Mouse (Mus musculus) stomach, embryonic 15.5 days (tissue): ENCODE data around the gene Dnm3. TPM values are rescaled to one million over a fixed set of nuclear protein-coding genes. Genes with fewer than 3 reads are reported as not detected.

ENCODE experiments used
- ATAC-seq: fragments of 200-750 bp; cut with Nextera tagmentation; 2 replicates; pipeline ENCODE4 v1.8.0; 2017; ENCODE audit warnings: low read depth, moderate number of reproducible peaks, moderate TSS enrichment; ENCODE audit not compliant: insufficient read depth, low FRiP score
- H3K27ac ChIP-seq: fragments of 300-500 bp; sonication (generic); 2 replicates; pipeline ENCODE4 v1.5.1; 2015; ENCODE audit warnings: mild to moderate bottlenecking, inconsistent platforms
- H3K27me3 ChIP-seq: fragments of 300-500 bp; sonication (generic); replicated peaks from 2 replicates; pipeline ENCODE4 v1.6.1; 2015; ENCODE audit warnings: inconsistent platforms
- H3K36me3 ChIP-seq: fragments of 300-500 bp; sonication (generic); 2 replicates; pipeline ENCODE4 v1.6.1; 2015; ENCODE audit warnings: inconsistent platforms
- H3K4me1 ChIP-seq: fragments of 300-500 bp; sonication (generic); 2 replicates; pipeline ENCODE4 v1.6.1; 2015; ENCODE audit warnings: inconsistent platforms
- H3K4me2 ChIP-seq: fragments of 300-500 bp; sonication (generic); 2 replicates; pipeline ENCODE4 v1.6.1; 2015; ENCODE audit warnings: mild to moderate bottlenecking, inconsistent platforms
- H3K4me3 ChIP-seq: fragments of 300-500 bp; sonication (generic); replicated peaks from 2 replicates; pipeline ENCODE4 v1.5.1; 2015; ENCODE audit warnings: inconsistent platforms
- H3K9ac ChIP-seq: fragments of 300-500 bp; sonication (generic); 2 replicates; pipeline ENCODE4 v1.6.1; 2015; ENCODE audit warnings: inconsistent platforms
- H3K9me3 ChIP-seq: fragments of 300-500 bp; sonication (generic); 2 replicates; pipeline ENCODE4 v1.6.1; 2016; ENCODE audit warnings: inconsistent platforms
- WGBS: fragments of 180-500 bp; shearing (Covaris S2); methylation state at CpG from one replicate; pipeline ENCODE4 v1.1.7; 2015; 5-methylcytosine and 5-hydroxymethylcytosine counted together
- polyA plus RNA-seq: library from polyadenylated mRNA; unstranded; fragments of >200 nt; fragmentation: Nextera tagmentation; extraction: Ambion mirVana; gene quantifications from 2 replicates; pipeline ENCODE4 v1.2.1, GENCODE M21; 2015

The Dnm3 gene
- polyA plus RNA-seq, 1 experiment from 2014 or later, result 6.0 TPM

DNA sequence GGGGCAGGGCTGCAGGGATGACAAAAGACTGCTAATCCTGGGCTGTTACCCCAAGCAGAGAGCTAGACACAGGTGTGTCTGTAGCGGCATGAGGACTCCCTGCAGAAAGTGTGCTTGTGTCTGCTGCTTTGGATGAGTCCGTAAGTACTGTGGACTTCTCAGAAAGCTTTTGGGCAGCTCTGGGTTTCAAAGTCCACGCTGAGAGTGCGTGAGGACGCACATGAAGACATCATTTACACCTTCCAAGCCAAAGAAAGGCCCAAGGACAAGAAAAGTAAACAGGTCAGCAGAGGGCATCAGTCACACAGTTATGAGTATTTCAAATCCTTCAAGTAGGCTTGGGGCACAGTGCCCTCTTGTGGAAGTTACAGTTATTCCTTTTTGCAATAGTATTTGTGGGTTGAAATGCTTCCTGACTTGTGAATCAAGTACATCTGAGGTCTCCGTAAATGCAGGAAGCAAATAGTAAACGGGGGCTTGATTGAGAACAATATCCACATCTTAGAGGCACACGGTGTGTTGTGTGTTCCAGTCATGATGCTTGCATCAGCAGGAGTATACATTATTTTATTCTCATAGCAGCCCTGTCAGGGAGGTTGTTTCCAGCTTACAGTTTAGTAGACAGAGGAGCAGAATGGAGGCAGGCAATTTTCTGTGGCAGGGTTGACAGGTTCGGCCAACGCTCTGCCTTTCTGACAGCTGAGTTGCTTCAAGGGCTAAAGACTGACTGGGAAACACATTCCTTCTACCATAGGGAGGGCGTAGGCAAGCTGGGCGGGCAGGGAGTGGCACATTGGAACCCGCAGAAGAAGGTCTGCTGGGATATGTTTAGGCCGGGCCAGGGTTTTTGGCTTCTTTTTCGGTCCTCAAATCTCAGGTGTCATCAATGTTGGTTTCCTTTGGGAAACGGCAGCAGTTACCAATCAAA is 501.3 kb downstream of the Dnm3 start:
- Histone ChIP-seq H3K9me3 (no peaks in the 10 kb centered on the region), H3K27me3 (no peaks in the 10 kb centered on the region), H3K9ac (no peak overlapping the region), H3K4me1 (peaks cover 17% of the 10 kb centered on the region), H3K36me3 (no peaks in the 10 kb centered on the region), H3K4me3 (no peak overlapping the region), H3K27ac (peak overlapping the region; percentile 8; the same call in 1 of the 2 replicates), H3K4me2 (peak overlapping the region; percentile 29; the same call in 1 of the 2 replicates)
- 39% methylated on average over 16 of the region's 16 CpGs for WGBS
- peak; percentile 59 for ATAC-seq

DNA sequence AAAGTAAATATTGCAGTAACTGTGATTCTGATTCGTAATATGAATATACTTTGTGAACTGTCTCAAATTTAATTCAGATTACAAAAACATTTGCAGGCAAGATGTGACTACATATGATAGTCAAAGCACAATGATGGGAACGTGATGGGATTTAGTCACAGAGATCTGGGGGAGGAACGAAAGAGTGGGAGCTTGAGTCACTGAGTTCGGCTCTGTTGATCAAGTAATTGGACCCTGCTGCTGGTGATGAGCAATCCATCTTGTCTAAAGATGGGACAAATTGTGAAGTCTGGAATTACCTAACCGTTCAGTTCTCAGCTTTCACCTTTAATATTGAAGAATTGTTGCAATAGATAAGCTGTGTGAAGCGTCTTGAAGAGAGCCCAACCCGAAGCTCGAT is 505.6 kb downstream of the Dnm3 start:
- Histone ChIP-seq H3K4me3 (no peak overlapping the region), H3K4me2 (no peak overlapping the region), H3K4me1 (peaks cover 17% of the 10 kb centered on the region), H3K9ac (no peak overlapping the region), H3K27ac (no peak overlapping the region), H3K9me3 (no peaks in the 10 kb centered on the region), H3K27me3 (no peaks in the 10 kb centered on the region), H3K36me3 (no peaks in the 10 kb centered on the region)
- WGBS, result 84% methylated on average over 8 of the region's 8 CpGs
- no peak for ATAC-seq

DNA sequence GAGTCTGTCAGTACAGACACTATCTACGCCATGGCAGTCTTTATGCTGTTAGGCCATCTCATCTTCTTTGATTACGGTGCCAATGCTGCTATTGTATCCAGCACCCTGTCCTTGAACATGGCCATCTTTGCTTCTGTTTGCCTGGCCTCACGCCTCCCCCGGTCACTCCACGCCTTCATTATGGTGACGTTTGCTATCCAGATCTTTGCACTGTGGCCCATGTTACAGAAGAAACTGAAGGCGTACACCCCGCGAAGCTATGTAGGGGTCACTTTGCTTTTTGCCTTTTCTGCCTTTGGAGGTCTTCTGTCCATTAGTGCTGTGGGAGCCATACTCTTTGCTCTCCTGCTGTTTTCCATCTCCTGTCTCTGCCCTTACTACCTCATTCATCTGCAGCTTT is 507.0 kb downstream of the Dnm3 start:
- ATAC-seq, result no peak
- Histone ChIP-seq H3K27me3 (no peaks in the 10 kb centered on the region), H3K4me1 (peaks cover 5% of the 10 kb centered on the region; the same call in 1 of the 2 replicates), H3K36me3 (no peaks in the 10 kb centered on the region), H3K9me3 (no peaks in the 10 kb centered on the region), H3K9ac (no peak overlapping the region), H3K4me2 (no peak overlapping the region), H3K4me3 (no peak overlapping the region), H3K27ac (no peak overlapping the region)
- WGBS, result 93% methylated on average over 9 of the region's 9 CpGs

DNA sequence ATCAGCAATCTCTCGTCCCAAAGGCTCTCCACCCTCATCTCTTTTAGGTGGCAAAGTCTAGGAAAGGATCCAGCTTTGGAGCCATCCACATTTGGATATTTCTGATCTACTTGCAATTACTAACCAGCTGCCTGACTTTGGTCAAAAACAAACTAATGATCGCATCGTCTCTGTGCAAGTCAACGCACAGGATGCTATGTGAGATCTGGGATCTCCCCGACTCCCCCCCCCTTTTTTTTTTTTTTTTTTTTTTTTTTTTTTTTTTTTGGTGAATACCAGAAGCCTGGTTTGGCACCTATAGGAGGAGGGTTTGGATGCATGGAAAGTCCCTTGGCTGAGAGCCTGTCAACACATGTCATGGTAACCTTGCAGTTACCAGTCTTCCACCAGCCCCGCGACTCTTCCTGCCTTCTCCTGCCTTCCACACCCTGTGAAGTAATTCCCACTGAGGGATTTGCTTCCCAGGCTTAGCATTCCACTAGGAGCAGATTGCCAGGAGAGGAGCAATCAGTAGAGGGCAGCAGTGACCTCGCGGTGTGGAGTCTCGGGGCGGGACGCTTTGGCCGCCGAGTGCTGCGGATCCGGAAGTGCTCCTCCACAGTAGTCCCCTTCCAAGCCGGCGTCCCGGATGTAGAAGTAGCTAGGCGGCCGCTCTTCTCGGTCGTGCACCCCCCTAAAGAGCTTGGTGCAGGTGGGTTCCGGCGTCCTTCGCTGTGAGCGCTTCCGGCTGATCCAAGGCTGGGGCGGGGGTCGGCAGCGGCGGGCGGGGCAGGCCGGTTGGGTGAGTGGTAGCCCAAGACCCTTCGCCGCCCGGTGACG is 509.0 kb downstream of the Dnm3 start, which contains the start of gene Pigc:
Pigc (plus strand) TSS at position 598 of the 819 bp plus-strand sequence.
- Histone ChIP-seq H3K27ac (peak within 1 kb of the TSS; percentile 80), H3K4me1 (peaks cover 3% of the 10 kb centered on the region; the same call in 1 of the 2 replicates), H3K4me2 (peak within 1 kb of the TSS; percentile 56), H3K27me3 (no peaks in the 10 kb centered on the region), H3K4me3 (peak within 1 kb of the TSS; percentile 82), H3K9me3 (no peaks in the 10 kb centered on the region), H3K9ac (peak within 1 kb of the TSS; percentile 76), H3K36me3 (no peaks in the 10 kb centered on the region)
- 2% methylated on average over 38 of the region's 38 CpGs for WGBS
- peak; percentile 97 for ATAC-seq

- peaks cover 3% of the 10 kb centered on the region; the same call in 1 of the 2 replicates for H3K4me1 ChIP-seq
- no peak overlapping the region for H3K4me3 ChIP-seq
- H3K4me2 ChIP-seq, result no peak overlapping the region
- no peaks in the 10 kb centered on the region for H3K36me3 ChIP-seq
- H3K9me3 ChIP-seq, result no peaks in the 10 kb centered on the region
- H3K27me3 ChIP-seq, result no peaks in the 10 kb centered on the region
- WGBS, result 55% methylated on average over 2 of the region's 2 CpGs
- ATAC-seq, result no peak
- no peak overlapping the region for H3K27ac ChIP-seq
- H3K9ac ChIP-seq, result no peak overlapping the region
Observed at GRCm38 (mm10) chr1:161967936-161968335, 509.9 kb downstream of the Dnm3 start.

DNA sequence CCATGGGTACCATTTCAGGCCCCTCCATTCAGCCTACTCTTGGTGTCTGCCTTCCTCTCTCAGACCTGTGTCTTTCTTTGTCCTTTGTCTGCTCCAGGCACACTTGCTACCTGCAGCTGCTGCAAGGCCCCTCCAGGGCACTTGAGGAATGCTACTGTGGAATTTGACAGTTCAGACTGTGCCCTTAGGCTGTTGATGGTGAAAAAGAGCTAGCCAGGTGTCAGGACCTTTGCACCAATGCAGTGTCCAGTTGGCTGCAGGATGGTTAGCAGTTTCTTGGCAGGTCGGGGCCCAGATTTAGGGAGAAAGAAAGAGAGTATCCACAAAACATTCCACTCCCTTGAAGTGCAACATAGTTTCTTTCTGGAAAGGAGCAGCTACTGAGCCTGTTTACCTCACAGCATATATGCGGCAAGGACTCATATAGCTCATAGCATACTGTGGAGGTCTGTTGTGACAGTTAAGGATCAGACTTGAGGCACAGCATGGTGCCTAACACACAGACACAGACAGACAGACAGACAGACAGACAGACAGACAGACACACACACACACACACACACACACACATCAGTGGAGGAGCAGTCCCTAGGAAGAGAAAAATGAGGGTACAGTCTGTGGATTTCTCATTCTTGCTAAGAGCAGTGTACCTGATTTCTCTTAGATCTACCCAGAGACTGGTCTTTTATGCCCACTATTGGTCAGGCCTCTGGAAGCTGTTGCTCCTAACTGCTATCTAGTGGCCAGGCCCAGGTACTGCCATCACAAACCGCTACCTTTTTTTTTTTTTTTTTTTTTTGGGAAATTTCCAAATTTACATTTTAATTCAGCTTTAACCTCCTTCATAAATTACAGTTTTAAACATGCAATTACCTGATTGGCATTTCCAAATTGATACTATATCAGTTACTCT is 515.1 kb downstream of the Dnm3 start:
- 0 out of 2 replicates have a peak, but pooled peaks have one; percentile 24 for ATAC-seq
- no peak overlapping the region for H3K27ac ChIP-seq

GRCm38 (mm10) chr1:161957964-161958950 is 519.6 kb downstream of the Dnm3 start:
- Histone ChIP-seq H3K4me2 (no peak overlapping the region), H3K4me1 (no peaks in the 10 kb centered on the region), H3K27ac (no peak overlapping the region), H3K4me3 (no peak overlapping the region), H3K36me3 (no peaks in the 10 kb centered on the region), H3K9ac (no peak overlapping the region), H3K27me3 (no peaks in the 10 kb centered on the region), H3K9me3 (no peaks in the 10 kb centered on the region)
- WGBS, result 74% methylated on average over 19 of the region's 19 CpGs
- ATAC-seq, result no peak

More for the DNA sequence above, 515.1 kb downstream of the Dnm3 start:
- no peaks in the 10 kb centered on the region for H3K36me3 ChIP-seq
- no peak overlapping the region for H3K4me3 ChIP-seq
- H3K4me2 ChIP-seq, result no peak overlapping the region
- 45% methylated on average over 3 of the region's 3 CpGs for WGBS
- no peaks in the 10 kb centered on the region for H3K4me1 ChIP-seq
- H3K27me3 ChIP-seq, result no peaks in the 10 kb centered on the region
- H3K9ac ChIP-seq, result no peak overlapping the region
- no peaks in the 10 kb centered on the region for H3K9me3 ChIP-seq

- H3K27ac ChIP-seq, result no peak overlapping the region
- ATAC-seq, result no peak
- H3K36me3 ChIP-seq, result no peaks in the 10 kb centered on the region
- 63% methylated on average over 5 of the region's 5 CpGs for WGBS
- H3K9ac ChIP-seq, result no peak overlapping the region
- H3K27me3 ChIP-seq, result no peaks in the 10 kb centered on the region
- no peak overlapping the region for H3K4me3 ChIP-seq
- H3K4me1 ChIP-seq, result no peaks in the 10 kb centered on the region
- no peaks in the 10 kb centered on the region for H3K9me3 ChIP-seq
- no peak overlapping the region for H3K4me2 ChIP-seq
Observed at GRCm38 (mm10) chr1:161955846-161956245, 522.0 kb downstream of the Dnm3 start.

GRCm38 (mm10) chr1:161952599-161952998 is 525.2 kb downstream of the Dnm3 start:
- no peak overlapping the region for H3K27ac ChIP-seq
- no peaks in the 10 kb centered on the region for H3K9me3 ChIP-seq
- no peak for ATAC-seq
- H3K4me3 ChIP-seq, result no peak overlapping the region
- H3K4me1 ChIP-seq, result no peaks in the 10 kb centered on the region
- no peaks in the 10 kb centered on the region for H3K27me3 ChIP-seq
- no peaks in the 10 kb centered on the region for H3K36me3 ChIP-seq
- H3K4me2 ChIP-seq, result no peak overlapping the region
- H3K9ac ChIP-seq, result no peak overlapping the region
- 55% methylated on average over 1 of the region's 1 CpGs for WGBS

GRCm38 (mm10) chr1:161951009-161951779 is 526.6 kb downstream of the Dnm3 start:
- no peak overlapping the region for H3K4me3 ChIP-seq
- H3K27ac ChIP-seq, result no peak overlapping the region
- WGBS, result 60% methylated on average over 5 of the region's 5 CpGs
- H3K4me1 ChIP-seq, result no peaks in the 10 kb centered on the region
- ATAC-seq, result no peak
- H3K36me3 ChIP-seq, result no peaks in the 10 kb centered on the region
- H3K9ac ChIP-seq, result no peak overlapping the region
- no peaks in the 10 kb centered on the region for H3K27me3 ChIP-seq
- no peaks in the 10 kb centered on the region for H3K9me3 ChIP-seq
- H3K4me2 ChIP-seq, result no peak overlapping the region
